Mouse (Mus musculus) brown adipose tissue, adult 24 weeks (tissue): ENCODE data around the gene Cct6b. TPM values are rescaled to one million over a fixed set of nuclear protein-coding genes. Genes with fewer than 3 reads are reported as not detected.
"Not testable (repeated sequence)": the region's sequence is repeated elsewhere in the genome, so short reads cannot be mapped to it uniquely, and the experiment has no call there.

ENCODE experiments used
- H3K27ac ChIP-seq: fragments of 200-500 bp; replicated peaks from 2 replicates; pipeline ENCODE4 v1.5.1; 2012; ENCODE audit warnings: low read depth, mild to moderate bottlenecking, low read length
- H3K4me1 ChIP-seq: fragments of 200-500 bp; 2 replicates; pipeline ENCODE4 v1.6.1; 2012; ENCODE audit warnings: low read length, mixed read lengths; ENCODE audit not compliant: control insufficient read depth, insufficient read depth, insufficient read length
- H3K4me3 ChIP-seq: fragments of 200-500 bp; 2 replicates; pipeline ENCODE4 v1.5.1; 2012; ENCODE audit warnings: low read depth, mild to moderate bottlenecking, low read length, moderate library complexity; ENCODE audit not compliant: insufficient read depth
- polyA plus RNA-seq: library from polyadenylated mRNA; stranded (reverse); fragments of >200 nt; gene quantifications from 2 replicates; pipeline ENCODE4 v1.2.4, GENCODE M21; 2012; ENCODE audit not compliant: missing spikeins, insufficient read depth, insufficient read length

Gene Cct6b
- polyA plus RNA-seq, 1 experiment: 0.91 TPM

GRCm38 (mm10) chr11:82746138-82746537 is 18.0 kb downstream of the Cct6b start:
- Histone ChIP-seq H3K4me1 (no peaks in the 10 kb centered on the region), H3K4me3 (no peak overlapping the region), H3K27ac (no peak overlapping the region)

- Histone ChIP-seq H3K4me1 (no peaks in the 10 kb centered on the region), H3K4me3 (no peak overlapping the region), H3K27ac (no peak overlapping the region)
Observed at GRCm38 (mm10) chr11:82739006-82739405, 25.1 kb downstream of the Cct6b start.

- no peaks in the 10 kb centered on the region for H3K4me1 ChIP-seq
- no peak overlapping the region for H3K4me3 ChIP-seq
- H3K27ac ChIP-seq: no peak overlapping the region
Observed at GRCm38 (mm10) chr11:82734227-82734626, 29.9 kb downstream of the Cct6b start.

GRCm38 (mm10) chr11:82726862-82727261 is 37.3 kb downstream of the Cct6b start:
- Histone ChIP-seq H3K4me3 (no peak overlapping the region), H3K4me1 (no peaks in the 10 kb centered on the region)

GRCm38 (mm10) chr11:82719294-82719693 is 44.8 kb downstream of the Cct6b start:
- H3K27ac ChIP-seq: no peak overlapping the region
- no peak overlapping the region for H3K4me3 ChIP-seq
- H3K4me1 ChIP-seq: no peaks in the 10 kb centered on the region

More at GRCm38 (mm10) chr11:82726862-82727261, 37.3 kb downstream of the Cct6b start:
- no peak overlapping the region for H3K27ac ChIP-seq

- no peak overlapping the region for H3K4me3 ChIP-seq
- no peak overlapping the region for H3K27ac ChIP-seq
- no peaks in the 10 kb centered on the region for H3K4me1 ChIP-seq
Observed at GRCm38 (mm10) chr11:82712681-82713080, 51.4 kb downstream of the Cct6b start.

- H3K4me1 ChIP-seq: no peaks in the 10 kb centered on the region
- no peak overlapping the region for H3K27ac ChIP-seq
- no peak overlapping the region for H3K4me3 ChIP-seq
Observed at GRCm38 (mm10) chr11:82708934-82709333, 55.2 kb downstream of the Cct6b start.

- Histone ChIP-seq H3K27ac (no peak overlapping the region), H3K4me3 (no peak overlapping the region), H3K4me1 (no peaks in the 10 kb centered on the region)
Observed at GRCm38 (mm10) chr11:82705082-82705481, 59.0 kb downstream of the Cct6b start.

- Histone ChIP-seq H3K27ac (no peak overlapping the region), H3K4me3 (no peak overlapping the region)
Observed at GRCm38 (mm10) chr11:82699865-82700410, 64.2 kb downstream of the Cct6b start.

GRCm38 (mm10) chr11:82695930-82696329 is 68.2 kb downstream of the Cct6b start:
- H3K4me1 ChIP-seq: no peaks in the 10 kb centered on the region
- H3K27ac ChIP-seq: no peak overlapping the region
- no peak overlapping the region for H3K4me3 ChIP-seq

More at GRCm38 (mm10) chr11:82699865-82700410, 64.2 kb downstream of the Cct6b start:
- H3K4me1 ChIP-seq: no peaks in the 10 kb centered on the region

GRCm38 (mm10) chr11:82694947-82695346 is 69.2 kb downstream of the Cct6b start:
- not testable (repeated sequence) for H3K27ac ChIP-seq, H3K4me1 ChIP-seq, H3K4me3 ChIP-seq

GRCm38 (mm10) chr11:82692668-82693067 is 71.5 kb downstream of the Cct6b start:
- no peak overlapping the region for H3K27ac ChIP-seq

GRCm38 (mm10) chr11:82690476-82690875 is 73.6 kb downstream of the Cct6b start:
- H3K27ac ChIP-seq: no peak overlapping the region
- no peaks in the 10 kb centered on the region for H3K4me1 ChIP-seq

More at GRCm38 (mm10) chr11:82692668-82693067, 71.5 kb downstream of the Cct6b start:
- H3K4me3 ChIP-seq: no peak overlapping the region
- no peaks in the 10 kb centered on the region for H3K4me1 ChIP-seq

GRCm38 (mm10) chr11:82687668-82688067 is 76.5 kb downstream of the Cct6b start:
- no peak overlapping the region for H3K27ac ChIP-seq
- H3K4me3 ChIP-seq: no peak overlapping the region

More at GRCm38 (mm10) chr11:82690476-82690875, 73.6 kb downstream of the Cct6b start:
- no peak overlapping the region for H3K4me3 ChIP-seq

GRCm38 (mm10) chr11:82684676-82685075 is 79.4 kb downstream of the Cct6b start:
- Histone ChIP-seq H3K27ac (no peak overlapping the region), H3K4me1 (no peaks in the 10 kb centered on the region), H3K4me3 (no peak overlapping the region)

More at GRCm38 (mm10) chr11:82687668-82688067, 76.5 kb downstream of the Cct6b start:
- H3K4me1 ChIP-seq: no peaks in the 10 kb centered on the region

GRCm38 (mm10) chr11:82683765-82684505 is 80.2 kb downstream of the Cct6b start:
- Histone ChIP-seq H3K4me3 (no peak overlapping the region), H3K27ac (no peak overlapping the region), H3K4me1 (no peaks in the 10 kb centered on the region)
